Mouse (Mus musculus): Measurements from ENCODE around the gene Fat1. TPM values are rescaled to one million over a fixed set of nuclear protein-coding genes. Genes with fewer than 3 reads are reported as not detected.

Fat1 gene
- polyA plus RNA-seq, 1 experiment = 7.7 TPM

DNA sequence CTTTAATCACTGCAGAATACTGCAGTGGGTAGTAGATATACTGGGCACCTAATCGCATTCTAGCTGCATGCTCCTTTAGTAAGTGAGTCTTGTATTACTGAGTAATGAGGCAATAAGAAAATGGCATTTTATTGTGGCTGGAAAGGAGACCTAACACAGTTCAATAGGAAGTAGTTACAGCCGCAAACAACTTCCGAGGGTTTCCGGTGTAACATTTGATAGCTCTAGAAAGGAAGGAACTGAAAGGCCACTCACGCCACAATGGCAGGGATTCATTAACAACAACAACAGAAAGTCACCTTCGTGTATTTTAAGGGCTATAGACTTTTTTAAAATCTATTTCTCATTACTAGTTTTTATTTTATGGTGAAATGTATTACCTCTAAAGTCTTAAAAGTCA lies 62.6 kb downstream of the Fat1 start:
- H3K27ac ChIP-seq (ENCODE audit: control insufficient read depth, insufficient read depth, low read length) = no peak overlapping the region
- H3K27me3 ChIP-seq (ENCODE audit: control insufficient read depth, insufficient read depth, low read length) = no peaks in the 10 kb centered on the region
- no peaks in the 10 kb centered on the region for H3K4me1 ChIP-seq (replicated peaks; ENCODE audit: control insufficient read depth, insufficient read depth, low read length)
- no peaks in the 10 kb centered on the region for H3K36me3 ChIP-seq (ENCODE audit: control insufficient read depth, insufficient read depth, low read length)
- TF ChIP-seq POLR2A (IDR thresholded peaks at IDR 0.05; ENCODE audit: control insufficient read depth, extremely low read depth, insufficient read depth, low read length, poor library complexity) = no peak
- TF ChIP-seq CTCF (IDR thresholded peaks at IDR 0.05; ENCODE audit: borderline replicate concordance, control insufficient read depth, extremely low read depth, insufficient read depth, low read length, poor library complexity) = no peak
- no peak for DNase-seq
- WGBS = 19% methylated on average over 6 of the region's 6 CpGs
- H3K4me3 ChIP-seq (ENCODE audit: control insufficient read depth, insufficient read depth, low read length) = no peak overlapping the region

DNA sequence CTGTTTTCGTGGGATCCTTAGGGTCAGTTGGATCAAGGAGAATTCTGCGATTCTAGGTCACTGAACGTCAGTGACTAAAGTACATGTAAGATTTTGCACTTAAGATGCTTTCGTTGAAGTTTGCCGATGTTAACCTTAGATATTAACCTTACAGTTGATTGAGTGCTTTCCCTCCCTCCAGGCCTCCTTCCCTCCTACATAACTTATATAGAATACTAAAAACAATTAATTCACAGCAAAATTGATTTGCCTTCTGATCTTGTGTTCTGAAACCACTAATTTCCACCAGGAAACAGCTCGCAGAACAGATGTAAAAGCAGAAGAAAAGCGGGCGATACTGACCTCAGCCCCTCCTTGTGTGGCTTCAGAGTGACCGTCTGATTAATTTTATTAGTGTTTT lies 63.0 kb downstream of the Fat1 start:
- 79% methylated on average over 9 of the region's 9 CpGs for WGBS
- no peak overlapping the region for H3K27ac ChIP-seq (ENCODE audit: control insufficient read depth, insufficient read depth, low read length)
- H3K4me3 ChIP-seq (ENCODE audit: control insufficient read depth, insufficient read depth, low read length) = no peak overlapping the region
- TF ChIP-seq CTCF (IDR thresholded peaks at IDR 0.05; ENCODE audit: borderline replicate concordance, control insufficient read depth, extremely low read depth, insufficient read depth, low read length, poor library complexity) (no peak), POLR2A (IDR thresholded peaks at IDR 0.05; ENCODE audit: control insufficient read depth, extremely low read depth, insufficient read depth, low read length, poor library complexity) (no peak)
- no peak for DNase-seq
- no peaks in the 10 kb centered on the region for H3K27me3 ChIP-seq (ENCODE audit: control insufficient read depth, insufficient read depth, low read length)
- no peaks in the 10 kb centered on the region for H3K36me3 ChIP-seq (ENCODE audit: control insufficient read depth, insufficient read depth, low read length)
- no peaks in the 10 kb centered on the region for H3K4me1 ChIP-seq (replicated peaks; ENCODE audit: control insufficient read depth, insufficient read depth, low read length)

DNA sequence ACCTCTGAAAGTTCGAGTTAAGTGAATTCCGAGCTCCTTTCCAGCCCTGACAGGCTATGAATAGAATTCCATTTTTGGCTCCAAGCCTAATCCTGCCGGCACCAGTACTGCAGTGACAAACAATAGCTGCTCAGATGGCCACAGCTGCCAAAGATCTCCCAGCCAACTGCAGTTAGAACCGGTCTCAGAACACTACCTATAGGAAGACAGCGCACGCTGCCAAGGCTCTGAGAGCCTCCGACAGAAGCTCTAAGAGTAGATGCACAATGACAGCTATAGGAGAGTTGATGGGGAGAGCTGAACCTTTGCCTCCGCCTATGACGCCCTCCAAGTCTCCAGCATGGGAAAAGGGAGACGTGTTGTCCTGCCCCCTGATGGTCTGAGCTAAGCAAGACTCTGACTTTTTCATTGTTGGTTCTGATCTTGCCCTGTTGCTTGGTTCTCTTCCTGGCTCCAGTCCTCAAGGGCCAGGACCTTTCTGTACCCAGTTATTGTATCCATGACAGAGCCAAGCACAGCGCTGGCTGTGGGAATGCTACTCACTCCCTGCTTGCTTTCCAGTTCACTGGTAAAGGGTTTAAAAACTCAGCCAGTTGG lies 63.5 kb downstream of the Fat1 start:
- no peaks in the 10 kb centered on the region for H3K4me1 ChIP-seq (replicated peaks; ENCODE audit: control insufficient read depth, insufficient read depth, low read length)
- H3K27me3 ChIP-seq (ENCODE audit: control insufficient read depth, insufficient read depth, low read length) = no peaks in the 10 kb centered on the region
- DNase-seq = no peak
- H3K4me3 ChIP-seq (ENCODE audit: control insufficient read depth, insufficient read depth, low read length) = no peak overlapping the region
- H3K36me3 ChIP-seq (ENCODE audit: control insufficient read depth, insufficient read depth, low read length) = no peaks in the 10 kb centered on the region
- H3K27ac ChIP-seq (ENCODE audit: control insufficient read depth, insufficient read depth, low read length) = no peak overlapping the region
- TF ChIP-seq POLR2A (IDR thresholded peaks at IDR 0.05; ENCODE audit: control insufficient read depth, extremely low read depth, insufficient read depth, low read length, poor library complexity) = no peak
- TF ChIP-seq CTCF (IDR thresholded peaks at IDR 0.05; ENCODE audit: borderline replicate concordance, control insufficient read depth, extremely low read depth, insufficient read depth, low read length, poor library complexity) = no peak
- 64% methylated on average over 11 of the region's 11 CpGs for WGBS

- Histone ChIP-seq H3K36me3 (ENCODE audit: control insufficient read depth, insufficient read depth, low read length) (no peaks in the 10 kb centered on the region), H3K4me1 (replicated peaks; ENCODE audit: control insufficient read depth, insufficient read depth, low read length) (no peaks in the 10 kb centered on the region), H3K27ac (ENCODE audit: control insufficient read depth, insufficient read depth, low read length) (no peak overlapping the region), H3K4me3 (ENCODE audit: control insufficient read depth, insufficient read depth, low read length) (no peak overlapping the region), H3K27me3 (ENCODE audit: control insufficient read depth, insufficient read depth, low read length) (no peaks in the 10 kb centered on the region)
- WGBS = 59% methylated on average over 8 of the region's 8 CpGs
- TF ChIP-seq CTCF (IDR thresholded peaks at IDR 0.05; ENCODE audit: borderline replicate concordance, control insufficient read depth, extremely low read depth, insufficient read depth, low read length, poor library complexity) (no peak), POLR2A (IDR thresholded peaks at IDR 0.05; ENCODE audit: control insufficient read depth, extremely low read depth, insufficient read depth, low read length, poor library complexity) (no peak)
- no peak for DNase-seq
These were observed 66.4 kb downstream of the Fat1 start for GRCm38 (mm10) chr8:45001577-45002197.

GRCm38 (mm10) chr8:45002686-45003085 lies 67.4 kb downstream of the Fat1 start:
- Histone ChIP-seq H3K36me3 (ENCODE audit: control insufficient read depth, insufficient read depth, low read length) (no peaks in the 10 kb centered on the region), H3K27ac (ENCODE audit: control insufficient read depth, insufficient read depth, low read length) (no peak overlapping the region), H3K4me1 (replicated peaks; ENCODE audit: control insufficient read depth, insufficient read depth, low read length) (no peaks in the 10 kb centered on the region), H3K4me3 (ENCODE audit: control insufficient read depth, insufficient read depth, low read length) (no peak overlapping the region), H3K27me3 (ENCODE audit: control insufficient read depth, insufficient read depth, low read length) (no peaks in the 10 kb centered on the region)
- TF ChIP-seq POLR2A (IDR thresholded peaks at IDR 0.05; ENCODE audit: control insufficient read depth, extremely low read depth, insufficient read depth, low read length, poor library complexity) (no peak), CTCF (IDR thresholded peaks at IDR 0.05; ENCODE audit: borderline replicate concordance, control insufficient read depth, extremely low read depth, insufficient read depth, low read length, poor library complexity) (no peak)
- DNase-seq = no peak
- WGBS = 94% methylated on average over 4 of the region's 4 CpGs

DNA sequence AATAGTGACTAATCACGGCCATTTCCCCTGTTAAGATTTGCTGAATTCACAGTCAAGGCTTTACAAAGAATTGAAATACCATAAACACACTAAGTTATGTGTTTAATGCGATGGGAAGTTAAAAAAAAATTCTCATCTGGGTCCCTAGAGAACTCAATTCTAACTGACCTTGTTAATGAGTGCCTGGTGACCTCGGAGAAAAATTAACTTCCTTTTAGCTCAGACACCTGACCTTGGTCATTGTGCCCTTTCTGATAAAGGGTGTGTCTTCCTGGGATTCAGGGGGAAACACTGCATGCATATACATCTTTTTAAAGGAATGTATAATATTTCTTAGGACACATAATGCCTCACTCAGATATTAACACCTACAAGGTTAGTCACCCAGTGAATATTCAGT lies 68.8 kb downstream of the Fat1 start:
- Histone ChIP-seq H3K27ac (ENCODE audit: control insufficient read depth, insufficient read depth, low read length) (no peak overlapping the region), H3K27me3 (ENCODE audit: control insufficient read depth, insufficient read depth, low read length) (no peaks in the 10 kb centered on the region), H3K36me3 (ENCODE audit: control insufficient read depth, insufficient read depth, low read length) (no peaks in the 10 kb centered on the region), H3K4me3 (ENCODE audit: control insufficient read depth, insufficient read depth, low read length) (no peak overlapping the region), H3K4me1 (replicated peaks; ENCODE audit: control insufficient read depth, insufficient read depth, low read length) (no peaks in the 10 kb centered on the region)
- WGBS = 58% methylated on average over 3 of the region's 3 CpGs
- TF ChIP-seq POLR2A (IDR thresholded peaks at IDR 0.05; ENCODE audit: control insufficient read depth, extremely low read depth, insufficient read depth, low read length, poor library complexity) = no peak
- no peak for TF ChIP-seq CTCF (IDR thresholded peaks at IDR 0.05; ENCODE audit: borderline replicate concordance, control insufficient read depth, extremely low read depth, insufficient read depth, low read length, poor library complexity)
- DNase-seq = no peak
